Mouse (Mus musculus) layer of hippocampus, adult 9-11 months (tissue): Measurements from ENCODE around the gene Mep1a.
A peak's percentile ranks its signal among the peaks of the same experiment; 100 is the strongest.
"Not testable (repeated sequence)": the region's sequence is repeated elsewhere in the genome, so short reads cannot be mapped to it uniquely, and the experiment has no call there.

Source experiments
- DNase-seq: peaks from one replicate; pipeline ENCODE4 v3.0.0; 2022

The Mep1a gene

DNA sequence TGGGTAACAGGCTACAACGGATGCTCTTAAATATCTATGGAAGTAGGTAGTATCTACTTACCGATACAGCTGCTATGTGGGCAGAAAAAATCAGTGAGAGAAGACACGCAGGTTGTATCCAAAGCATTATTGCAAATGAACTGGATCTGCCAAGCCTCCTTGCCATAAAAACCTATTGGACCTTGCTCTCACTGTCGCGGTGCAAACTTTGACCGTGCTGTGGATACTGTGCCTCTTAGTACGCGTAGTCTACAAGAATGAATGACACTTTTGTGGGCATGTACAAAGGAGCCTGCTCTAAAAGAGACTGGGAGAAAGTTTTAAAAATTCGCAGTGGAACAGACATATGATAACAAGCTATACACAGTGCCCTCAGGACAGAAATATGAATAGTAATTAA is at the start of gene Mep1a:
Gene Mep1a (minus strand): TSS at position 221 of the 400 bp plus-strand sequence.
- no peak for DNase-seq

DNA sequence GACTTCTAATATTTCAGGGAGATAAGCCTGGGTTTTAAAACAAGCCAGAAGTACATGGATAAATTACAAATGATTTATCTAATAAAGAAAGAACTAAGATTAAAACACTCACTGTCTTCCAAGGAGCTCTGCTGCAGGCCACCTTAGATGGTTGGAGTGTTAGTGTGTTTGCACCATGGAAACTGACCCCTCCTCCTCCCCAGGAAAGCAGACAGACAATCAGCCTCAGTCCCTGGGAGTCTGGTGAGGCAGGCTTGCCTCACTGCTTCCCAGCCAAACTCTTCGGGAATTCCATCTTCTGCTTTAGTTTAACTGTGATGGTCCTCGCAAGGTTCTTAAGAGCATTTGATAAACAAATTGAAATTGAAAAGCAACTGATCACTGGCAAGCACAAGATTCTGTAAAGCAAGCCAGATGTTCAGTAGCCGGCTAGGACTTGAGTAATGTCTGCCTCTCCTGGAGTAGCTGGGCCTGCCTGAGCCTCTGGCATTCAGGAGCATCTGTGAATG is 48.6 kb upstream of the Mep1a start:
- DNase-seq: no peak

DNA sequence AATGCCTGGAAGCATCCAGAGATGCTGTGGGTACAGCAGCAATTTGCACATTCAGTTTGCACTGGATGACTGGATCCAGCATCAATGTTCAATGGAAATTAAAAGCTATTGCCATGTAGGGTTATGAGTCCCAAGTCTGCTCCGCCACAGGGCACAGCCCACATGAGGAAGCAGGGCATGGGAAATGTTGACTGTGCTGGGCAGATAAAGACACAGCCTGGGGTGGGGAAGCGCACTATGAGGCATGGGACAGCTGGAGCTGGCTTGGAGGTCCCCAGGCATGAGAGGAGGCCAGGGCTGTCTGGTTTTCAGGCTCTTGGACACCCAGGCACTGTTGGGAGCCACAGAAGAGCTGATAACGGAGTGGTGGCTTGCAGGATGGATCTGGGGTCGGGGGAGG is 41.4 kb upstream of the Mep1a start:
- DNase-seq: no peak

DNA sequence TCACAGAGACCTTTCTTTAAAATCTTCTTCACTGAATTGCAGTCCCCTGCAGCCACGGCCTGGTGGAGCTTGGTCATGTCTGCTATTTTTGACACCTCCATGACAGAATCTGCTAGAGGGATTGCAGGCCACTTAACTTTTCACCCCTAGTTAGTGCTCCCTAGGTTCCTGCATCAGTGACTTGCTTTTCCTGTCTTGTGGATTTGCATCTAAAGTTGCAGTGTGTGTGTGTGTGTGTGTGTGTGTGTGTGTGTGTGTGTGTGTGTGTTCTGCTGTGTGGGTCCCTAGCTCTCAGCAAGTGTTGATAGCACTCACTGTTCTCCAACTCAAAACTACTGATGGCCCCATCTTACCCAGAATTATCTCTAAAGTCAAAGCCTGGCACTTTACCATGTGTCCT is 40.9 kb upstream of the Mep1a start, which contains the start of gene Ankrd66:
Gene Ankrd66 (minus strand): TSS at position 101 of the 400 bp plus-strand sequence.
- no peak for DNase-seq

DNA sequence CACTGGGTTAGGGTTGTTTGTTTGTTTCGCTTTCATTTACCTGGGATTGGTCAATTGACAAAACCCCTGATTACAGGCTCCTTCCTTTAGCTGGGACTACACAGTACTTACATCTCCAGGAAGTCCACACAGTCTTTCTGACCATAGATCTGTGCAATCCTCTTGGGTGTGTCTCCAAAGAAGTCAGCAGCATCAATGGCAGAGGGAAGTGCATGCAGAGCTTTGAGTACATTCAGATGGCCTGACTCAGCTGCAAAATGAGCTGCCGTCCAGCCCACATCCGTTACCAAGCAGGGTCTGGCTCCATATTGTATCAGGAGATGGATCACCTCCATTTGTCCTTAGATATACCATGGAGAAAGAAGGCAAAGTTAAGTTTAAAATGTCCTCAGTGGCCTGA is 36.2 kb upstream of the Mep1a start:
- DNase-seq: no peak

DNA sequence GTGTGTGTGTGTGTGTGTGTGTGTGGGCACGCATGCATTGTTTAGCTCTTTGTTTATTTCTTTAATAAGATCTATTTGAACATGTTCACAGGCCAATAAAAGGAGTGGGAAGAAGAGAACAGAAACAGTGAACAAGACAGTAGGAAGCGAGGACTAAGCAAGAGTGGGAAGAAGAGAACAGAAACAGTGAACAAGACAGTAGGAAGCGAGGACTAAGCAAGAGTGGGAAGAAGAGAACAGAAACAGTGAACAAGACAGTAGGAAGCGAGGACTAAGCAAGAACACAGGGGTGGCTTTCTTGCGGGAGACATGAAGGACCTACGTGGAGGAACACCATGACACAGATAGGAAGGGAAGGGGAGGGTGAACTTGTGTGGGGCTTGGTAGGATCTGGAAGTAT is 34.2 kb upstream of the Mep1a start:
- DNase-seq: not testable (repeated sequence)

DNA sequence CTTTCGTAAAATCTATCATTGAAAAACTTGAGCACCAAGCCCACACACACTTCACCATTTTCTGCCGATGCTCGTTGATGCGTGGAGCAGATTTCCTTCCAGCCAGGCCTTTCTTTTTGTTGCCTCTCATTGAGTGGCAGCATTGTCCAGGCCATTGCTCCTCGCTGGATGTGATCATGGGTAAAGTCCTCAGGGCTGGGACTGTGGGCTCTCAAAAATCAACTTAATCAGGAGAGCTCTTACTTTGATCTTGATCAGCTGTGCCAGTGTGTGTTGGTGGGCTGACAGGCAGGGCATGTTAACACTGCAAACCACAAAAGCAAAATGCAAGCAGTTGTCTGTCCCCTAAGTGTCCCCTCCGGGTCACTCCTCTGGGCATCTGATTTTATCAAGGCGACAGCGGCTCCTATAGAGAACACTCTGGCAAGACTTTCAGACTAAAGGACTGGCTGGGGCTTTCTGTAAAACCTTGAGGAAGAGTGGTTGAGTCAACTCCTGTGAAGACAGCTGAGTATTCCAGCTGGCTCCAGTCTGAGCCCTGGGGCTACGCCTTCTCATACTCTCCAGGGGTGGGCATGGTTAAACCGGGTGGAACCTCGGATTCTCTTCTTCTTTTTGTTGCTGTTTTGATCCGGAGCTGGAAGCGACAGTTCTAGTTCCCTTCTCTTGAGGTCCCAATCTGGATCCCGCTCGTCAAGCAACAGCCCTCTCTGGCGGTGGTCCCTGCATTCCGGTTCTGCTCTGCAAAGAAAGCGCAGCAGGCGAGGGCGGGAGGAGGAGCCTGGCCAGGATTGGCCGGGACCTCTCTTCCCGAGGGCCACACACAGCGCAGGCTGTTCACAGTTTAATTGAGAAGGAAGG is 32.0 kb upstream of the Mep1a start:
- DNase-seq: peak; percentile 4

DNA sequence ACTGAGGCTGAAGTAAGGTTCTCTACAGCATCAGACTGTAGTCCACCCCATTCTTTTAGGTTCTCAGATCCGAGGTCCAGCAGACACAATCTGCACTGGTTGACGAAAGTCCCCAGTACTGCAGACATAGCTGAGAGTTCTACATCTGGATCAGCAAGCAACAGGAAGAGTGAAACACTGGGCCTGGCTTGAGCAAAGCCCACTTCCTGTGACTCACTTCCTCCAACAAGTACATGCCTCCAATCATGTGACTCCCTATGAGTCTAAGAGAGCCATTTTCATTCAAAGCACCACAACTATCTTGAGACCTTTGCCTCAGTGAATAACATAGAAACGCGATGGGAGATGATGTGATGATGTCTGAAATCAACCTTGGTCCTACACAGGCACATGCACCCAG is 28.6 kb upstream of the Mep1a start:
- no peak for DNase-seq

DNA sequence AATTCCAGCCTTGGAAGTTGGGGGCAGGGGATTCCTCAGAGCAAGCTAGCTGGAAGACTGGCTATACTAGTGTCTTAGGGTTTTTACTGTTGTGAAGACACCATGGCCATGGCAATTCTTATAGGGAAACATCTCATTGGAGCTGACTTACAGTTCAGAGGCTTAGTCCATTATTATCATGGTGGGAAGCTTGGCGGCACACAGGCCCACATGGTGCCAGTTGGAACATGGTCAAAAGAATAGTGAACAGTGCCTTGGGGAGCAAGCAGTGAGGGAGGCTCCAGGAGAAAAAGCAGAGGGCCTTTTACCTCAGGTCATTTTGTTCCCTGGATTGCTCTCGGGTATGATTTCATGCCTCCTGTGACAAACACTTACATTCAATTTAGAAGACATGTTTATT is 27.9 kb upstream of the Mep1a start:
- DNase-seq: no peak

DNA sequence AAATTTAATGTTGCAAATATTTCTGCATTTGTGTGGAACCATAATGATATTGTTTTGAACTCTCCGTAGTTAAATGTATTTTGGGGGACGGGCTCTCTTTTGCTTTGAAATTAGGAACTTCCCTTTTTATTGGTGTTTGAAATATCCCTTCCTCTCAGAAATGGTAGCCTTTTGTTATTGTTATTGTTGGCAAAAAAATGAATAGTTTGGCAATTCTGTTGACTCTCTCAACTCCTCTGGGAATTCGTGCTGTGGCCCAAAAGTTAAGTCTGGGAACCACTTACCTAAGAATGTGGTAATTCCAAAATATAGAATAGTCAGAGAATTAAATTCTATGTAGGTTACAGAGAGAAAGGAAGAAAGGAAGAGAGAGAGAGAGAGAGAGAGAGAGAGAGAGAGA is 17.6 kb upstream of the Mep1a start:
- no peak for DNase-seq

DNA sequence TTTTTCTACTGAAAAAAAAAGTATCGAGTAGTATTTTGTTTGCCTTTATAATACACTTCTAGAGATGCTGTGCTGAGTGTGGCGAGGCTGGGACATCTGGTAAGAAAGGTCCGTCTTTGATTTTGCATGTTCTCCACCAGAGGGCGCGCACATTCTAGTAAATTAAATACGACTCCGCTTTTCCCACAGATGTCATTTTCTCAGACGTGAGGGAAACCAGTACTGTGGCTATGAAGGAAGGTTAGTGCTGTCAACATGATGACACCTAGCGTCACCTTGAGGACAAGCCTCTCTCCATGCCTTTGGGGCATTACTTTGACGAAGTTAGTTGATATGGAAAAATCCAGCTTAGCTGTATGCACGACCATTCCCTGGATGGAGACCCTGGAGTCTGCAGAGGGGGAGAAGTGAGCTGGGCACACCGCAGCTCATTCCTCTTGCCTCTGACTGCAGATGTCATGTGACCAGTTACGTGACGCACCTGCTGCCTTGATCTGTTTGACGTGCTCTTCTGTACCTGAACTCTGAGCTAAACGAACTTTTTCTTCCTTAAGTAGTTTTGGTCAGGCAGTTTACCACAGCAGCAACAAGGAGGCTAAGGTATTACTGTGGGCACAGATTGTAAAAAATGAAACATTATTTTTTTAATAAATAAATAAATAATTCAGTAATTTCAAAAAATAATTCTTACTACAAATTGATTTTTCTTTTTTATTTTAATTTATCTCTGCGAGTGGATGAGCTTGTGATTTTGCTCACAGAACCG is 16.2 kb upstream of the Mep1a start:
- DNase-seq: peak; percentile 27

DNA sequence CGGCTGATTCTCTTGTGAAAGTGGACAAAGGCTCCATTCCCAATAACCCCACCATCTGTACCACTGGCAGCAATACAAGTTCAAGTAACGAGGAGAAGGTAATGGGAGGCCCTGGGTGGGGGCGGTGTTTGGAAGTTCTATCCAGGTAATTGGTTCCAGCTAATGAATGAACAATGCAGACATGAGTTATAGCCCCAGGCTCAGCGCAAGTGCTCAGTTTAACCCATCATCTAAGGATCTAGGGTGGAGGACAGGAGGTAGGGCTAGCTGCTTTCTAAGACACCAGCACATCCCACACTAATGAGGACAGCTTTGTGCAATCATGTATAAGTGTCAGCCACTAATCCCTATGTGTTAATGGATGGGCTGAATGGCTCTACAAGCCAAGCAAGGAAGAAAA is 8.2 kb upstream of the Mep1a start:
- DNase-seq: no peak

DNA sequence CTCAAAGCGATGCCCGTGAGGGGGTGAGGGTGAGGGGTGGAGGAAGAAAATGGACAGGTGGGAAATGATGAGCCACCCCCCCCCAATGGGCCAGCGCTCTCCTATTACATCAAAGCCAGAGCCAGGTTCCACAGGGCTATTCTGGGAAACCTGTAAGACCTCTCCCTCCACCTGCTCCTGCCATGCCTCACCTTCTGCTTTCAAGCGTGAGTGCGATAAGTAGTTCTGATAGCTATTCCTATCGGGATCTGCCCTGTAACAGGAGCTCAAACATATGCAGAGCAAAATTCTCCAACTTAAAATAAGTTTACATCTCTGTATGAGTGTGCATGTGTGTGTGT is 2.0 kb upstream of the Mep1a start:
- no peak for DNase-seq

DNA sequence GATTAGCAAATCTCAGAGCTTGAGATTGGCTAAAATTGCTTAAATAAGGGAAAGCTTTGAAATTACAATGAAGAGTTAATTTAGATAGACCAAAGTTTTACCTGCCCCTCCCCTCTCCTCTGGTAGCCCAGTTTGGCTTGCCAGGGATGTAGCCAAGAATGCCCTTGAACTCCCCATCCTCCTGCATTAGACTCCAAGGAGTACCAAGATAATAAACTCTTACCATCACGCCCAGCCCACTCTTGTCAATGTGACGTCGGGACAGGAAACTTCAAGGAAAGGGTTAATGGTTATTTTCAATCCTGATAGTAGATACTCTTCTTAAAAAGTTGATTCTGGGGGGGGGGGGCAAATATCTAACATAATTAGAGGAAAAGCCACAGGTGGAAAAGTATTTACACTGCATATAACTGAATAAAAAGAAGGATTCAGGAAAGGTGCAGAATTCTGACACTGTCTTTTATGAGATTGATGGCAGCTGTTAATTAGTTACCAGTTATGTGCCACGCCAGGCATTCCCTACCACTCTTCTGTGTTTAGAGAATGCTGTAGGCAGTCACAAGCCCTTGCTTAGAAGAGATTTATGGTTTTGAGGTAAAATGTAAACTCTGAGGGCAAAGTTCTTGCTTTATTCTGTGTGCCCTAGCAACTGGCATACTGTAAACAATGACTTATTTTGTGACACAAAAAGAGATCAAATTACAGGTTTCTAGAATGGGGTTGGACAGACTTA is 1.4 kb upstream of the Mep1a start:
- no peak for DNase-seq

DNA sequence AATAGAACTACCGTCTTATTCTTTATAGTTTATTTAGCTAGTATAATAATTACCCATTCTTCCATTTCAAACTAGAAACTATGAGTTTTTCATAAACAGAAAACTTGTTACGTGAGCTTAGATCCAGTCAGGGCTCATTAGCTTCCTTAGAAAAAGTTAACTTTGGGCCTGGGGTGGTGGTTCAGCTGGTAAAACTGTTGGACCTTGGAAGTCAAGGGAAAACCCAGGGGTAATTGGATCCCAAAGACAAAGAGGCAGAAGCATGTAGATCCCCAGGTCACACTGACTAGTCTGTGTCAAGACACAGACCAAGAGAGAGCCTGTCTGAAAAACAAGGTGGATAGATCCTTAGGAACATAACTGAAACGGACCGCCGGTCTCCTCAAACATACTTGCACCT is 981 bp downstream of the Mep1a start:
- DNase-seq: no peak

DNA sequence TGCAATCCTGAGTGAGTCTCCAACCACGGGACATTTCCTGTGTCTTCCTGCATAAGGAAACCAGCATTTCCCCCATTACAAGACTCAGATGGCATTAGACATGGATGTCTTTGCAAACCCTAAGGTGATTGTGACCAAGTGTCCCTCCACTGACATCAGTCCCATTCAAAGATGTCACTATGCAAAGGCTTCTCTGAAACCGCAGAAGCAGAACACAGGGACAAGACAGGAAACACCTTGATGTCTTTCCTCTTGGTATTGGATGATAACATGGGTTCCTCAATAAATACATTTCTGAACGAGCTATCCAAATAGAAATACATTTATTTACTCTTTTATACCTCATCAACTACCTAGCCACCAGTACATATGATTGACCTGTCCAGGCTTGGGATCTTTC is 1.4 kb downstream of the Mep1a start:
- no peak for DNase-seq

DNA sequence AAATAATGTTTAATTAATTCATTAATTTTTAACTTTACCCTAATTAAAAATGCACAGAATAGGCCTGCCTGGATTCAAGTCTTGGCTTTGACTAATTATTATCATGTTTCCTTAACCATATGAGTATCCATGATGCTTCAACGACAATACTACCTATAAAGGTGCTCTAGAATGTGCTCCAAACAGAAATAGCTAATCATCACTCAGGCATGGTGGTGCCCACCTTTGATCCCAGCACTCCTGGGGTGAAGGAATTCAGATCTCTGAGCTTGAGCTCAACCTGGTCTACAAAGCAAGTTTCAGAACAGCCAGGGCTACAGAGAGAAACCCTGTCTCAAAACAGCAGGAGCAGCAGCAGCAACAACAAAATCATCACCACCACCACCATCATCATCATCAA is 2.1 kb downstream of the Mep1a start:
- DNase-seq: no peak

DNA sequence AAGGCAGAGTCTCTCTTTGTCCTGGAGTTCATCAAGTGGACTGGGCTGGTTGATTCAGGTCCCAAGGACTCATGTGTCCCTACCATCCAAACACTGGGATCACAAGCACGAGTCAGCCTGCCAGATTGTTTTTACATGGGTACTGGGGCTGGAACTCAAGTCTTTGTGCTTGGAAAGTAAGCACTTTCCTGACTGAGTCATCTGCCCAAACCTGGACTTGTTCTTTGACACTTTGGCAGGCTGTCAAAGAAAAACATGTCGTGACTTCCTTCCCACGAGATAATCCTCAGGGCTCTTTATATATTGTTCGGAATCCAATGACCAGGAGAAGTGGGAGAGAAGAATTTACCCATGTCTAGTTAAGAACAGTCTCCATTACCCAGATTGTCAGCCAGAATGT is 5.1 kb downstream of the Mep1a start:
- DNase-seq: no peak

DNA sequence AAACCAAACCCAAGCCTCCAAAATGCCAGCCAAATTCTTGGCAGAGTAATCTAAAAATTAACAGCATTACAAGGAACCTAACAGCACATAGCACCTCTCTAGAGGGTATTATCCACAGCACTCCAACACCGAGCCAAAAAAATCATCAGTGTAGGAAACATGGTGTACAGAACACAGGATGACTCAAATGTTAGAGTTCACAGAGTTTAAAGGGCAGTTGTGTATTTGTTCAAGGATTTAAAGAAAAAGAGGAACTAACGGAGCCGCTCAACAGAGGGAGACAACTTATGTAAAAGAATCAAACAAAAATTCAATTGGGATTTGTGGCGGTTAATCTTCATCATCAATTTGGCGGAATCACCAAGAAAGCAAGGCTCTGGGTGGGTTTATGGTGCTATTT is 7.1 kb downstream of the Mep1a start:
- DNase-seq: no peak

DNA sequence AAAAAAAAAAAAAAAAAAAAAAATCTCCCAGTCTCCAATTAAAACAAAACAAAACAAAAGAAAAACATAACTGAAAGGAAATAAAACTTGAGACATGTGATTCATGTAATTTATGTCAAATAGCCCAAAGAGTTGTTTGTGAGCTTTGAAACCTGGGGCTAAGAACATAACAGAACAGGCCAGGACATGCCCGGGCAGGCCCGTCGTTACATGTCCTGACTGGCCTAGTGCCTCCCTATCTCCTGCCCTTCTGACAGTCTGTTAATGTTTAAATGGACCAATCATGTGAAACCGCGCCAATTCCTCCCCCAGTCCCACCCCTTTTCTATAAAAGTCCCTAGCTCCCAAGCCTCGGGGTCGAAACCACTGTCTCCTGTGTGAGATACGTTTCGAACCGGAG is 12.2 kb downstream of the Mep1a start:
- DNase-seq: not testable (repeated sequence)

DNA sequence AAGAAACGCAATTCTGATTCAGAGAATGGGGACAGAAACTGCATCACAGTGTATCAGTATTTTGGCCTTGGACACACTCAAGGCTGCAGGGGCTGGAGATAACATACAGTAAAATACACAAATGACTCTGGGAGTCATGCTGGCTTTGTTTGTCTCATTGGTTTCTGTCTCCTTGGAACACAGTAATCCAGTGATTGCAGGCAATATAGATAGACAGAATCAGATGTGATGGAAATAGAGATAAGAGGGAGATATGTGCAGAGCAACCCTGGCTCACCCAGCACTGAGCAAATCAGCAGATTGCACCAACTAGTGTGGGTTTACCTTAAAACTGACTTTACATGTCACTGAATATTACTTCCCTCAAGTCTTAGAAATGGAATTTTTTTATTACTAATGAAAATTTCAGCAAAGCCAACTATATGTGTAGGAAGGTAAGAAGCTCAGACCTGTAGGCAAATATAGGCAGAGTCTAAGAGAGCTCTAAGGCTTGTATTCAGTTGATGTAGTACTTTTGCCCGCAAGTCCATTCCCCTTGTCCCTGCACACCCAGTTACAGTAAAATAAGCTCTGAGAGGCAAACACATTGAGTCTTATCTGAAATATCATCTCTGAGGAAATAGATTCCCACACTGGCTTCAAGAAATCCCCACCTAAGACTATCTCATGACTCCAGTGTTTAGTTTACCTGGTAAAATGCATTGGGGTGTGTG is 14.0 kb downstream of the Mep1a start:
- DNase-seq: no peak

DNA sequence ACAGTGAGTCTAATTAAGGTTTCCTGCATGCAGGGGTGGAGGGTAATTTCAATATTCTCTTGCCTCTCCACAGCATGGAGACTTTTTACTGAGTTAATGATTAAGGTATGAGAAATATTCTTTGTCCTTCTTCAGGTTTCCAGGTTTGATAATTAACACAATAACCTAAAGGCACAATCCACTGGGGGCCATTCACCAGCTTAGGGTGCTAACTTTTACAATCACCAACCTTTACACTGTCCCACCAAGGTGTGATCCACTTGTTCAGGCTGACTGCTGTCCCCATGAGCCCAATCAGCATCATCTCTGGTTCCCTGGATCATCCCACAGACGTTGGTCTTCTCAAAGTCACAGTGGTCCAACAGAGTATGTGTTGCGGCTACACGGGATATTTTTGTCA is 16.6 kb downstream of the Mep1a start:
- no peak for DNase-seq

DNA sequence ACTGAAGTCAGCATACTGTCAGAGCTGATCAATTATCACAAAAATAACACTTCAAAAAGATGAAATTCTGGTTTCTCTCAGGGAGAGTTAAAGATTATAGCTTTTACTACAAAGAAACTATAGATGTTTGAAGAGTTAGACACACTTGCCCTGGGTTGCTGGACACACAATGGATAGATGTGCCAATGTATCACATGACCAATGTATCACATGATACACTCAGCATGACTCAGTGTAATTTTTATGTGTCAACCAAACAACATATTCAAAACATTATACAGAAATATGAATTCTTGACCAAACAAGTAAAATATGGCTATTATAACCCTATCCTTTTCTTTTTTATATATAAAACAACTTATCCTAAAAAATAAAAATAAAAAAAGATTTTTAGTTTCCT is 25.0 kb downstream of the Mep1a start:
- DNase-seq: no peak
